In the genomic region with DNA sequence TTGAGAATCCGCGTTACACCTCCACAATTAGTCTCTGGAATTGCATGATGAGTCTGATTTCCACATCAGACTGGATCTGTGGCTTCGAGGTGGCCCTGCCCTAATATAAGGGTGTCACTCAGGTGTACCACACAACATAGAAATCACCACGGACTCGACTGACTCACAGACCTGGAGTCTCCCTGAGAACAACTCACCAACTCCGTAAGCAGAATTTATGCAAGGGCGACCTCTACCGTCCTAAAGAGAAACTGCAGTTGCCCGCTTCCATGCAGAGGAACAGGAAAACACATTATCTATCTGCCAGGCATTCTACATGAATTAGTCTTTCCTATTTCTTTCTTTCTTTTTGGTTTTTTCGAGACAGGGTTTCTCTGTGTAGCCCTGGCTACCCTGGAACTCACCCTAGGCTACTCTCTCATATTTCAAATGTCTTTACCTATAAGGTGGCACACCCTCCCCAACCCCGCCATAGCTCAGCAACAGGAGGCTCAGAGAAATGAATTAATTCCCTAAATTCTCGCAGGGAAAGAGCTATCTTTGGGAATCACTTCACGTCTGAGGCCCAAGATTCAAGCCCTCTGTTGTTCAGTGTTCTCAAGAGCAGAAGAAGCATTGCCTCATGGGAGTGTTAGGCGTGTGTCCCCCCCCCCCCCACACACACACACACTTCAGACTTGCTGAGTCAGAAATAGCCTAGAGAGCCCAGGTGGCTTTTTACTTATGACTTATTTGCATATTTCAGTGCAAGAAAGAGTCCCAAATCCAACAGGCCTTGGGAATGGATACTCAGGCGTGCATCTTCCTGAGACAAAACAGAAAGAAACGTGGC, we compare ENCODE assay signal across 8 mouse cellular contexts. TPM values are rescaled to one million over a fixed set of nuclear protein-coding genes. Genes with fewer than 3 reads are reported as not detected.
DNase-seq lines count a peak whose midpoint lies in the region; ATAC-seq lines count a peak whose summit lies in the region.

No protein-coding gene starts in this region.

- H3K4me2 ChIP-seq in lung, embryonic 15.5 days = peak overlapping the region; percentile 53

- peak overlapping the region; percentile 56 for H3K4me3 ChIP-seq in hindbrain, embryonic 10.5 days
- peak overlapping the region; percentile 34 for H3K4me3 ChIP-seq in lung, embryonic 15.5 days

- WGBS in hindbrain, embryonic 10.5 days = 15% methylated on average over 16 of the region's 16 CpGs
- WGBS in lung, embryonic 15.5 days = 17% methylated on average over 16 of the region's 16 CpGs

- peak; percentile 91 for ATAC-seq in frontal cortex, adult (ENCODE audit: low TSS enrichment)
- ATAC-seq in lung, embryonic 15.5 days (ENCODE audit: borderline replicate concordance, extremely low read depth, low FRiP score, low TSS enrichment) = peak; percentile 63

- peaks cover 15% of the 10 kb centered on the region for H3K36me3 ChIP-seq in hindbrain, embryonic 10.5 days
- no peaks in the 10 kb centered on the region for H3K36me3 ChIP-seq in lung, embryonic 15.5 days

- no peaks in the 10 kb centered on the region for H3K9me3 ChIP-seq in hindbrain, embryonic 10.5 days
- H3K9me3 ChIP-seq in lung, embryonic 15.5 days = no peaks in the 10 kb centered on the region

- peak overlapping the region; percentile 86 for H3K27ac ChIP-seq in hindbrain, embryonic 10.5 days
- 0 out of 2 replicates have a peak overlapping the region, but pooled peaks have one; percentile 9 for H3K27ac ChIP-seq in lung, embryonic 15.5 days

- no peaks in the 10 kb centered on the region for H3K27me3 ChIP-seq in hindbrain, embryonic 10.5 days (ENCODE audit: insufficient read depth, poor library complexity, severe bottlenecking)
- no peaks in the 10 kb centered on the region for H3K27me3 ChIP-seq in lung, embryonic 15.5 days

- peaks cover 19% of the 10 kb centered on the region for H3K4me1 ChIP-seq in hindbrain, embryonic 10.5 days (replicated peaks)
- H3K4me1 ChIP-seq in lung, embryonic 15.5 days = peaks cover 12% of the 10 kb centered on the region

- DNase-seq in MEL-GATA-1-ER (ENCODE audit: extremely low read depth, low read depth) = peak; percentile 64
- peak; percentile 86 for DNase-seq in cerebellum, adult 9-10 months
- DNase-seq in hindbrain, embryonic 10.5 days (ENCODE audit: low spot score) = peak; percentile 89
- peak; percentile 93 for DNase-seq in layer of hippocampus, adult 9-10 months (ENCODE audit: low spot score)
- DNase-seq in ovary, postnatal 10 days (ENCODE audit: low spot score) = peak; percentile 72
- DNase-seq in thymus, postnatal 0 days (ENCODE audit: low spot score) = peak; percentile 86

- peak overlapping the region; percentile 8; the same call in 1 of the 2 replicates for H3K9ac ChIP-seq in lung, embryonic 15.5 days

RNA-seq across cellular contexts. Expression of gene Sap18b, which starts 7.7 kb away (rescaled TPM):
- 387 and 390 TPM in 2 replicates for polyA plus RNA-seq in hindbrain, embryonic 10.5 days (2016; fragmentation: Nextera tagmentation; extraction: Ambion mirVana)
- polyA plus RNA-seq in lung, embryonic 15.5 days (2015; fragmentation: Nextera tagmentation; extraction: Ambion mirVana) = 313 and 341 TPM in 2 replicates
- polyA plus RNA-seq in thymus, postnatal 0 days (2015; fragmentation: Nextera tagmentation; extraction: Ambion mirVana) = 437 and 462 TPM in 2 replicates

RNA-seq across cellular contexts. Expression of gene Slc38a7, which starts 20.5 kb away (rescaled TPM):
- polyA plus RNA-seq in hindbrain, embryonic 10.5 days (2016; fragmentation: Nextera tagmentation; extraction: Ambion mirVana) = 17.3 and 17.4 TPM in 2 replicates
- 12.5 and 13.8 TPM in 2 replicates for polyA plus RNA-seq in lung, embryonic 15.5 days (2015; fragmentation: Nextera tagmentation; extraction: Ambion mirVana)
- polyA plus RNA-seq in thymus, postnatal 0 days (2015; fragmentation: Nextera tagmentation; extraction: Ambion mirVana) = 6.4 and 6.9 TPM in 2 replicates

RNA-seq across cellular contexts. Expression of gene Cnot1, which starts 25.6 kb away (rescaled TPM):
- polyA plus RNA-seq in hindbrain, embryonic 10.5 days (2016; fragmentation: Nextera tagmentation; extraction: Ambion mirVana) = 77.3 and 97.3 TPM in 2 replicates
- 64.1 and 65.5 TPM in 2 replicates for polyA plus RNA-seq in lung, embryonic 15.5 days (2015; fragmentation: Nextera tagmentation; extraction: Ambion mirVana)
- polyA plus RNA-seq in thymus, postnatal 0 days (2015; fragmentation: Nextera tagmentation; extraction: Ambion mirVana) = 45.2 and 48.8 TPM in 2 replicates

RNA-seq across cellular contexts. Expression of gene Got2, which starts 55.5 kb away (rescaled TPM):
- polyA plus RNA-seq in hindbrain, embryonic 10.5 days (2016; fragmentation: Nextera tagmentation; extraction: Ambion mirVana) = 181 and 228 TPM in 2 replicates
- 137 and 146 TPM in 2 replicates for polyA plus RNA-seq in lung, embryonic 15.5 days (2015; fragmentation: Nextera tagmentation; extraction: Ambion mirVana)
- polyA plus RNA-seq in thymus, postnatal 0 days (2015; fragmentation: Nextera tagmentation; extraction: Ambion mirVana) = 121 and 125 TPM in 2 replicates

Comparison
In these comparisons a context has a peak if more than half of its experiments do, and no peak if none do; other contexts are left out.
1. Peak in every context shown above with its lines: DNase-seq, ATAC-seq, H3K4me3 ChIP-seq and H3K27ac ChIP-seq.